Mouse (Mus musculus) stomach, embryonic 14.5 days (tissue): Measurements from ENCODE around the gene Dhx38. TPM values are rescaled to one million over a fixed set of nuclear protein-coding genes. Genes with fewer than 3 reads are reported as not detected.

ENCODE experiments used
- ATAC-seq: fragments of 200-750 bp; cut with Nextera tagmentation; 2 replicates; pipeline ENCODE4 v1.8.0; 2017; ENCODE audit warnings: low read depth, moderate TSS enrichment; ENCODE audit not compliant: insufficient number of reproducible peaks, insufficient read depth, low FRiP score
- H3K27ac ChIP-seq: fragments of 300-500 bp; sonication (generic); 2 replicates; pipeline ENCODE4 v1.5.1; 2014; ENCODE audit warnings: mild to moderate bottlenecking, low read length, moderate library complexity, mixed read lengths
- H3K27me3 ChIP-seq: fragments of 300-500 bp; sonication (generic); 2 replicates; pipeline ENCODE4 v1.6.1; 2014; ENCODE audit warnings: low read length, control low read depth, mixed read lengths; ENCODE audit not compliant: control insufficient read depth, insufficient read depth
- H3K36me3 ChIP-seq: fragments of 300-500 bp; sonication (generic); 2 replicates; pipeline ENCODE4 v1.6.1; 2014; ENCODE audit warnings: mild to moderate bottlenecking, control low read depth, low read length, moderate library complexity, mixed read lengths; ENCODE audit not compliant: control insufficient read depth, insufficient read depth
- H3K4me1 ChIP-seq: fragments of 300-500 bp; sonication (generic); 2 replicates; pipeline ENCODE4 v1.6.1; 2014; ENCODE audit warnings: low read length, control low read depth, mixed read lengths; ENCODE audit not compliant: control insufficient read depth, insufficient read depth
- H3K4me2 ChIP-seq: fragments of 300-500 bp; sonication (generic); replicated peaks from 2 replicates; pipeline ENCODE4 v1.6.1; 2014; ENCODE audit warnings: low read depth, low read length, control low read depth
- H3K4me3 ChIP-seq: fragments of 300-500 bp; sonication (generic); 2 replicates; pipeline ENCODE4 v1.5.1; 2014; ENCODE audit warnings: low read depth, low read length, control low read depth
- H3K9ac ChIP-seq: fragments of 300-500 bp; sonication (generic); replicated peaks from 2 replicates; pipeline ENCODE4 v1.6.1; 2014; ENCODE audit warnings: low read depth, mild to moderate bottlenecking, control low read depth, low read length, moderate library complexity, mixed read lengths
- H3K9me3 ChIP-seq: fragments of 300-500 bp; sonication (generic); 2 replicates; pipeline ENCODE4 v1.6.1; 2016; ENCODE audit warnings: low read depth, low read length, control low read depth; ENCODE audit not compliant: control insufficient read depth
- WGBS: fragments of 180-500 bp; shearing (Covaris S2); extraction: QIAGEN DNeasy Blood & Tissue Kit; methylation state at CpG from one replicate; pipeline ENCODE4 v1.1.7; 2014; 5-methylcytosine and 5-hydroxymethylcytosine counted together
- polyA plus RNA-seq: library from polyadenylated mRNA; unstranded; fragments of >200 nt; fragmentation: Nextera tagmentation; extraction: Ambion mirVana; gene quantifications from 2 replicates; pipeline ENCODE4 v1.2.1, GENCODE M21; 2014

Dhx38 gene
- polyA plus RNA-seq, 1 experiment from 2014 or later = 18.3 TPM

- 0 out of 2 replicates have a peak, but pooled peaks cover 2% of the 10 kb centered on the region for H3K9me3 ChIP-seq
- H3K27ac ChIP-seq = no peak within 1 kb of the TSS
- no peak within 1 kb of the TSS for H3K4me3 ChIP-seq
- no peaks in the 10 kb centered on the region for H3K4me1 ChIP-seq
- H3K27me3 ChIP-seq = no peaks in the 10 kb centered on the region
- no peak within 1 kb of the TSS for H3K4me2 ChIP-seq
- H3K9ac ChIP-seq = no peak within 1 kb of the TSS
- H3K36me3 ChIP-seq = no peaks in the 10 kb centered on the region
- no peak for ATAC-seq
- WGBS = 61% methylated on average over 8 of the region's 8 CpGs
Measured at GRCm38 (mm10) chr8:109578900-109579301, 13.2 kb upstream of the Dhx38 start, which contains the start of gene Hp. Hp (minus strand) TSS chr8:109579172.

DNA sequence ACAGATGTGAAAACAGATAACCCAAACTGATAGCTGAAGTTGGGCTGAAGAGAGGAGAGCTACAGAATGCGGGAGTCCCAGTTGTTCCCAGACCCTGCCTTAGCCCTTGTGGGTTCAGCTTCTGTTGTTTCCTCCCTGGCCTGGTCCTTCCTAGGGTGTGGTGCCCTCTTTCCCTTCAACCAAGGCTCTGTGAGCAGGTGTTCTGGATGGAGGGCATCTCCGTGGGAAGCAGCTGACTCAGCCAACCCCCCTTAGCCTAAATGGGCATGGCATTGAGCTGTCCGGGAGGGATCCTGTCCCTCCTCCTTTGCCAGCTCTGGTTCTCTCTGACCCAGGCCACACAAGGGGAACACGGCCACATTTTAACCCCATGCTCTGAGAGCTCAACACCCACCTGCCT is 10.7 kb upstream of the Dhx38 start:
- Histone ChIP-seq H3K4me3 (no peak overlapping the region), H3K9me3 (no peaks in the 10 kb centered on the region), H3K27me3 (no peaks in the 10 kb centered on the region), H3K4me2 (no peak overlapping the region), H3K27ac (no peak overlapping the region), H3K9ac (no peak overlapping the region), H3K4me1 (no peaks in the 10 kb centered on the region), H3K36me3 (no peaks in the 10 kb centered on the region)
- ATAC-seq = no peak
- WGBS = 71% methylated on average over 4 of the region's 4 CpGs

GRCm38 (mm10) chr8:109571139-109571538 is 5.5 kb upstream of the Dhx38 start:
- H3K9ac ChIP-seq = no peak overlapping the region
- H3K27me3 ChIP-seq = no peaks in the 10 kb centered on the region
- H3K27ac ChIP-seq = no peak overlapping the region
- ATAC-seq = no peak
- no peaks in the 10 kb centered on the region; the same call in none of the 2 replicates for H3K36me3 ChIP-seq
- no peak overlapping the region for H3K4me2 ChIP-seq
- H3K4me1 ChIP-seq = no peaks in the 10 kb centered on the region
- H3K4me3 ChIP-seq = no peak overlapping the region
- 87% methylated on average over 12 of the region's 12 CpGs for WGBS
- no peaks in the 10 kb centered on the region for H3K9me3 ChIP-seq

DNA sequence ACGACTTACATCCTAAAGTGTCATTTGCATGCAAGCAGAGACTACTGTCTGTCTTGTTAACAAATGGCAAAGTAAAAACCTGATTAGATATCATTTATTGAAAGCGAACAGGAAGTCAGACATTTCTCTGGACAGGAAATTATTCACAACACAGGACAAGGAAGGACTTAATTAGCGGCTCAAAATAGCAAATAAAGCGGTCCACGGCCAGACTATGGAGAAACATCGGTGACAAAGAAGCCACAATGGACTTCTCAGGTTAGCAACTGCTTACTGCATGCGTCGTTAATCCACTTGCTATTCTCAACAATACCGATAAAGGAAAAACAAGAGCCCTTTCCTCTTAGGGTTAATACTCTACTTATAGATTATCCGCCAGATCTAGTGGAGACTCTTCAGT is 895 bp downstream of the Dhx38 start:
- Histone ChIP-seq H3K27ac (peak overlapping the region; percentile 90), H3K36me3 (peaks cover 25% of the 10 kb centered on the region)
- 6% methylated on average over 10 of the region's 10 CpGs for WGBS

DNA sequence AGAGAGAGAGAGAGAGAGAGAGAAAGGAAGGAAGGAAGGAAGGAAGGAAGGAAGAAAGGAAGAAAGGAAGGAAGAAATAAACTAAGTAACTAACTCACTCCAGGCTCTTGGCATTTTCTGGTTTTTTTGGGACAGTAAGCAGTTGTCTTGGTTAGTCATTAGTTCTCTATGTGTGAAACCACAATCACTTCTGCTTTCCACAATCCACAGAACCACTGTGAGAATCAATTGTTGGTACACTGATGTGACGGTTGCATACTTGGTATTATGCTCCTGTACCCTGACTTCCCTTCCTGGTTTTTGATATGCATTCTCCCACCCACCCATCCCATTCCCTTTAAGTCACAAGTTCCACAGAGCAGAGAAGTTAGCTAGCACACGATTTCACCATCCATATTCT is 1.8 kb downstream of the Dhx38 start:
- H3K27ac ChIP-seq = no peak overlapping the region
- H3K9me3 ChIP-seq = no peaks in the 10 kb centered on the region
- no peak for ATAC-seq
- no peaks in the 10 kb centered on the region for H3K27me3 ChIP-seq
- H3K4me3 ChIP-seq = no peak overlapping the region
- peaks cover 34% of the 10 kb centered on the region for H3K36me3 ChIP-seq
- peaks cover 8% of the 10 kb centered on the region; the same call in 1 of the 2 replicates for H3K4me1 ChIP-seq
- WGBS = 74% methylated on average over 2 of the region's 2 CpGs
- H3K4me2 ChIP-seq = peak overlapping the region; percentile 94; the same call in 1 of the 2 replicates
- H3K9ac ChIP-seq = no peak overlapping the region

More for the DNA sequence above, 895 bp downstream of the Dhx38 start:
- Histone ChIP-seq H3K27me3 (no peaks in the 10 kb centered on the region), H3K4me2 (peak overlapping the region; percentile 94), H3K4me1 (peaks cover 8% of the 10 kb centered on the region; the same call in 1 of the 2 replicates), H3K9ac (peak overlapping the region; percentile 88), H3K9me3 (no peaks in the 10 kb centered on the region), H3K4me3 (peak overlapping the region; percentile 80)
- ATAC-seq = no peak

GRCm38 (mm10) chr8:109551663-109552062 is 14.0 kb downstream of the Dhx38 start:
- no peaks in the 10 kb centered on the region for H3K27me3 ChIP-seq
- H3K4me2 ChIP-seq = no peak overlapping the region
- ATAC-seq = no peak
- no peaks in the 10 kb centered on the region for H3K9me3 ChIP-seq
- no peak overlapping the region for H3K4me3 ChIP-seq
- H3K9ac ChIP-seq = no peak overlapping the region
- 43% methylated on average over 3 of the region's 3 CpGs for WGBS
- peaks cover 89% of the 10 kb centered on the region for H3K36me3 ChIP-seq
- H3K27ac ChIP-seq = no peak overlapping the region
- no peaks in the 10 kb centered on the region for H3K4me1 ChIP-seq

DNA sequence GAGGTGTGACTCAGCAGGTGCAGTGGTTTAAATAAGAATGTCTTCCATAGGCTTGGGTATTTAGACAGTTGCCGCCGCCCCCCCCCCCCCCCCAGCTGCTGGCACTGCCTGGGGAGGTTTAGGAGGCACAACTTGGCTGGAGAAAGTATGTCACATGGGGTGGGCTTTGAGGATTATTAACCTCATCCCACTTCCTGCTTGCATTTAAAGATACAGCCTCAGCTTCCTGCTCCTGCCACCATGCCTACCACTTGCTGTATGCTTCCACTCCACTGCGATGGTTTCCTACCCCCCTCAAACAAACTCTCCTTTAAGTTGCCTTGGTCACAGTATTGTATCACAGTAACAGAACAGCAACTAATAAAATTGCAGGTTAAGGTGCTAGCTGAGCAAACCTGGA is 21.6 kb downstream of the Dhx38 start:
- Histone ChIP-seq H3K4me1 (no peaks in the 10 kb centered on the region), H3K27ac (no peak overlapping the region)

DNA sequence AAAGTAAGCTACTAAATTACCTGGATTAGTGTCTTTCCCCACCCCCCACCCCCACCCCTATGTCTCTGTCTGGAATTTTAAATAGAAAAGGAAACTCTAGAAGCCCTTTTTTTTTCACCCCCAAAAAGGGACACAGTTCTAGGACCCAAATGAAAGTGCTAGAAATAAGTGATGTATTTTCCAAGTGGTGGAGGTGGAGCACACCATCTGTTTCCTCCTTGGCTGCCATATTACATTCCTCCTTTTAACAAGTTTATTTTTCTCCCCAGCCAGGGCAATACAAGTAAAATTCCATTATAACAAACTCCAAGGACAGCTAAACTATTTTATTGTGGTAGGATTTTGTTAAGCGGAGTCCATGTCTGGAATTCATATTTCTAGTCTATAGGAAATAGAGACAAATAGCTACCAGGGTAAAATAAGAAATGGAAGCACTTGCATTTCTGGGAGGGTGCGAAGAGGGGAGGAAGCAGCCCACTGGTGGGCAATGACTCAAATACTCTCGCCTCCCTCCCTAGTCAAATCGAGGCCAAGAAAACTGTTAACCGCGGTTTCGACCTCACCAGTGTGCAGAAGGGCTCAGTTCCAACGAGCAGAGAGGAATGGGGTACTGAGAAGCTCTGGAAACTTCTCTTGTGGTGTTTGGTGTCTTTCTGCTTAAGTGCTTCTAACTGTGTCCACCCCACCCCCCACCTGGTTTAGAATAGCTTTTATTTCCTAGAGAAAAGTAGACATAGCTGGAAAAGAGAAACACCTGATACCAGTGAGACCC is 22.7 kb downstream of the Dhx38 start:
- no peak overlapping the region for H3K27ac ChIP-seq
- peaks cover 12% of the 10 kb centered on the region for H3K36me3 ChIP-seq
- no peak overlapping the region for H3K4me2 ChIP-seq
- ATAC-seq = no peak
- 78% methylated on average over 8 of the region's 8 CpGs for WGBS
- H3K9me3 ChIP-seq = no peaks in the 10 kb centered on the region
- no peak overlapping the region for H3K4me3 ChIP-seq
- H3K4me1 ChIP-seq = no peaks in the 10 kb centered on the region
- H3K9ac ChIP-seq = no peak overlapping the region
- H3K27me3 ChIP-seq = no peaks in the 10 kb centered on the region

More for the DNA sequence above, 21.6 kb downstream of the Dhx38 start:
- no peak overlapping the region for H3K4me2 ChIP-seq
- ATAC-seq = no peak
- WGBS = 53% methylated on average over 2 of the region's 3 CpGs
- H3K36me3 ChIP-seq = peaks cover 19% of the 10 kb centered on the region
- H3K27me3 ChIP-seq = no peaks in the 10 kb centered on the region
- H3K9ac ChIP-seq = no peak overlapping the region
- H3K4me3 ChIP-seq = no peak overlapping the region
- no peaks in the 10 kb centered on the region for H3K9me3 ChIP-seq
